Mouse (Mus musculus): ENCODE data around the gene Pde6g. TPM values are rescaled to one million over a fixed set of nuclear protein-coding genes. Genes with fewer than 3 reads are reported as not detected.

Pde6g gene
- total RNA-seq (2023): not detected

DNA sequence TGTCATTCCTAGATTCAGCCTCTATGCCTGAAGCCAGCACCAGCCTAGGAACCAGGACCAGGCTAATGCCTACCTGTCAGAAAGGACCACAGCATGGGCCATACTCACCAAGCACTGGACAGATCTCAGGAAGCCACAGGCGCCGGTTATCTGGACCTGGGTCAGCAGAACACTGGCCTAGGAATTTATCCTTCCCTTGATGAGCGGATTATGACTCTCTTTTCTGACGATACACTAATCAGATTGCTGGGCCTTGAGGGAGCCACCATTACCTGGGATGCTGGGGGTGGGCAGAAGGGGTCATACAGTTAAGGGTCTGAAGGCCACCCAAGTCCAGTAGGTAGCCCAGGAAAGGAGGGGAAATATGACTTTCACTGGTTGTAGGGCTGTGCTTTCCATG lies at the start of gene Pde6g:
TSS of gene Pde6g (minus strand) at position 195 of the 400 bp plus-strand sequence.

DNA sequence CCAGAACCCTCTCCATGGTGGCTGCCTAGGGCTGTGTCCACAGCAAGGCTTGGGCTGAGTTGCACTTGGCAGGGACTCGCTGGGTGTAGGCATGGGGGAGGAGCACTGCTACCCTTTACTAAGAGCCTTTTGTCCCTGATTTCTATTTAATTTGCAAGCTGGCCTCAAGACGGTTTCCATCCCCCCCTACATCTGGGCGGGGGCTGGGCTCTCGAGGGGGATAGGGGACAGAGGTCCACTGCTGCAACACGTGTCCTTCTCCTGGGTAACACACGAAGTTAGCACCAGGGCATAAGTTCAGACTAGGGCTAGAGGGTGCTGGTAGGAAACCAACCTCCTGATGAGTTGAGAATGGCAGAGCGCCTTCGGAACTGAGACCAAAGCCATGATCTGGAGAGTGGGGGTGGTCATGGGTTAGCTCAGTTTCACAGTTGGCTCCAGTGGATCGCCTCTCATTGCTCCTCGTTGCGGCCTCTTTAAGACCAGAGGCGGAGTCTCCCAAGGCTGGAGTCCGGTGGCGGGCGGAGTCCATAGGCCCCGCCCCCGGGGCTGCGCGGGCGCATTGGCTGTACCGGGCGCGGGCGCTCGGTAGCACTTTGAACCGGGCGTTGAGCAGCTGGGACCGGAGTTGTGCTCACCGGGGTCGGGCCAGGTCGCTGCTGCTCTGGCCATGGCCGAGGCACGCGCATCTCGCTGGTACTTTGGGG lies 38.2 kb upstream of the Pde6g start, which contains the start of gene Slc25a10:
TSS of gene Slc25a10 (plus strand) at position 524 of the 707 bp plus-strand sequence.

DNA sequence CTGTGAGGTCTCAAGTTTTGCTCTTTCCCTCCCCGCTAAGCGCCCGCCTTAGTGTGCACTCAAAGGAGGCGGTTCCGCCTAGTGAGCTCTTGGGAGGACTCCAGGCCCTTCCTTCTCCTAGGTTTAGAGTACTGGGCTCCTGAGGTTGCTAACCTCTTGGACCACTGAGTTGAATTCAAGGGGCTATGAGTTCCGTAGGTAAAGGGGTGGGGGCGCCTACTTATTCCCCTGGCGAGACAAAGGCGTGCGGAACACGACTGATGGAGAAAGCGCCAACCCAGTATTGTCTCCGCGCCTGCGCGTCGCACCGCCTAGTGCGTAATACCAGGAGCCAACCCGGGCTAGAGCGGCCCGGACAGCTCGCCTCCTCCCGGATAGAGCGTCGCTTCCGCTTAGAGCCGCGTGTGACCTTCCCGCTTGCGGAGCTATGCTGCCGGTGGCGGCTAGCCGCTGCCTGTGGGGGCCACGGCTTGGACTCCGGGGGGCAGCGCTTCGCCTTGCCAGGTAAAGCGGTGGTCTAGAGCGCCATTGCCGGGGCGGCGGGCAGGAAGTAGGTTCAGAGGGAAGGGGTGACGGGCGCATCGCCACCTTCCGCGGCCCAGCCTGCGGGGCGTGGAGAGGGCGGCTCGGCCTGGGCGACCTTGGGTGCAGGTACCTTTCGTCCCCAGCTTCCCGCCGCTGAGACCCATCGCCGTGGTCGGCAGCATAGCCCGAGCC lies 31.1 kb upstream of the Pde6g start, which contains the start of gene Mrpl12:
TSS of gene Mrpl12 (plus strand) at position 349 of the 717 bp plus-strand sequence.

DNA sequence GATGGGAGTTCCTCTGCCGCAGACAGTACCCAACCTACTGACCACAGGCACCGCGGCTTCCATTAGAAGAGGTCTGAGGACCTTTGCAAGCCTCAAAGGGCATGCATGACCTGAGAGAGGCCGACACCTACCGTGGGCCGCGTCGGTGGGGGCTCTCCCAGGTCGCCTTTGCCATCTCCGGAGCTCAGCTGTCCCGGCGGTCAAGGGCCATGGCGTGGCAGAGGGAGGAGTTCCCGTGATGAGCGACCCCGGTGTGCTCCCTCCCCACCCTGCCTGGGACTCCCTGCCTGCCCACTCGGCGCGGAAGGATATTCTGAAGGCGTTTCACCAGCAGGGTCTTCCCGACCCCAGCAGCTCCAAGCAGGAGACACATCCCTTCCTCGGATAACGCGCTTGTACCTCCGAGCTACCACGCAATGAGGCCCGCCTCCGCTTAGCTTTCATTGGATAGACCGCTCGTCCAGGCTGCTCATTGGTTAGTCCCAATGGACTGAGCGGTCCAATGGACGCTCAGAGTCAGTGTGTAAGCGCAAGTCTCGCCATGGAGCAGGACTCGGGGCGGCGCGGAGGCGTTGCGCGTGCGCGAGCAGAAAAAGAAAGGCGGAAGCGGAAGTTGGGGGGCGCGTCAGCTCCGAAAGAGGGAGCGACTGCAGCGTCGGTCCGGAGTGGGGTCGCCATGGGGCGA lies 13.9 kb upstream of the Pde6g start, which contains the start of gene Arl16:
TSS of gene Arl16 (minus strand) at position 557 of the 685 bp plus-strand sequence.

DNA sequence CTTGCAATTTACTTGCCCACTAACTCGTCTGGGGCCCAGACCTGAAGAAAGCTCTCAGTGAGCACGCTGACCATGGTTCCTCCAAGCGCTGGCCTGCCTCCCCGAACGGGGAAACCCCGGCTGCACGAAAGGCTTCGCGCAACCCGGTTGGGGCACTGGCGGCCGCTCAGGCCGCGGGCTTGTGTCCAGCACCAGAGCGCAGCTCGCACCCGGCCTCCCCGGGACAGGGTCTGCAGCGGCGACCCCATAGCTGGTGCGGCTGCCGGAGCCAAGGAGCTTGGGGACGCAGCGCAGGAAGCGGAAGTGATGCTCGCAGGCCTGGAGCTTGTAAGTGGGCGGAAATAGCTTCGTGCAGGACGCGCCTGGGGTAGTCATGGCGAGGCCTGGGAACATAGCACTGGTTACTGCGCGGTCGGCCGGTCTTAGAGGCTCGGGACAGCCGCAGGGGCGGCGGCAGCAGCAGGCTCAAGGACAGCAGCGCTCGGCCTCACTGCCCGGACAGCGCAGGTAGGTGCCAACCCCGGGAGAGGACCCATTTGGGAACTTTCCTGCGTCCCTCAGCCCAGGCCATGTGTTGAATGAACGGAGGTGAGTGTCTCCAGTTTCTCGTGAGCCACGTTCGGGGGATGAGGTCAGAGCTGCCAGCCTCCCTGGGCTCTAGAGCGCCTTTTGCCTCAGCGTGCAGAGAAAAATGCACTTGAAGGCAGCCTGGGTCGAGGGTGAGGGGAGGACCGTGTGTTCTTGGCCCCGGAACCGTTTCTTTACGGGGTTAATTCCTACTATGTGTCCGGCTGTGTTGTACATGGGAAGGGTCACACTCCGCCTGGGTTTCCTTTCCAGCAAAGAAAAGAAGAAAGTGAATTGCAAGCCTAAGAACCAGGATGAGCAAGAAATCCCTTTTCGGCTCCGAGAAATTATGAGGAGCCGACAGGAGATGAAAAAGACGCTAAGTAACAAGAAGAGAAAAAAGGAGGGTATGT lies 4.8 kb upstream of the Pde6g start, which contains the start of the genes Oxld1 and Ccdc137:
TSS of gene Oxld1 (minus strand) at position 297 of the 980 bp plus-strand sequence.
TSS of gene Ccdc137 (plus strand) at position 344 of the 980 bp plus-strand sequence.

DNA sequence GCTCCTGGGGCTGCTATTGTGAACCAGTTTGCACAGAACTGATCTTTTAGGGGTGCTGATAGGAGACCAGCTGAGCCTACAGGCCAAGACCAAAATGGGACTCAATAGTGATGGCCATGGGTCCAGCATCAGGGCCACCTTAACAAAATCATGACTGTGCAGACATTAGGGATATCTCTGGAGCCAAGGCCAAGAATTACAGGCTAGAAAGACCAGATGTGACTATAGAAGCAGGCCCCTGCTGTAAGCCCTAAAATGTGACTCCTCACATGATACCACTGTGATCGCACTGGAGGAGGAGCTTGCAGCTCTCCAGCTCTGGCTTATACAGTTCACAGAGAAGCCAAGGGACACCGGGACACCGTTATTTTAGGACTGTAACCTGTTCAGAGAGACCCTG lies 11.0 kb downstream of the Pde6g start, which contains the start of gene Tspan10:
TSS of gene Tspan10 (plus strand) at position 301 of the 400 bp plus-strand sequence.

DNA sequence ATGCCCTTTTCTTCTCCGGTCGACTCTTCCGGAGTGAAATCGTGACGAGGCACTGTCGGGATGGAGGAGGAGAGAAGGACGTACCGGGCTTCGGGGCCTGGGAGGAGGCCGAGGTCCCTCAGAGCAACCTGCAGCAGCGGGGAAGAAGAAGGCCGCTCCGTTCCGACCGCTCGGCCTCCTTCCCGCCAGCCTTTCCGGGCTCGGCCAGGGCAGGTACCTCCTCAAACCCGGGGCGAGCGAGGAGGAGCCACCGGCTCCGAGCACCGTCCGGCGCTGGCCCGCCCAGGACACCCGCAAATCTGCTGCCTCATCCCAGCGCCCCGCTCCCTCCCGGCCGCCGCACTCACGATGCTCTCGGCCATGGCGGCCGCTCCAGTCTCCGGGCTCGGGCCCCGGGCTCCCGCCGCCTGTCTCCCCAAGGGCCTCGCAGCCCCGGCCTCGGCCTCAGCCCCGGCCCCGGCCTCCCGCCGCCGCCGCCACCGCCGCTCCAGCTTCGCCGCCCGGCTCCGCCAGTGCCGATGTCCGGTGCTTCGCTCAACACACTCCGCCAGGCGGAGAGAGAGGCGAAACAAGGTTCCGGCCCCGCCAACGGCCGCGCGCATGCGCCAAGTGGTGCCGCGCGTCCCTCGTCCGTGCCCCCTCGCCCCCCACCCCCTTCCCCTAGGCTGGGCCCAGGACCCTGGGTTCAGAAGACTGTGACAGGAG lies 16.0 kb downstream of the Pde6g start, which contains the start of gene Nploc4:
TSS of gene Nploc4 (minus strand) at position 557 of the 705 bp plus-strand sequence.

Other genes starting within 250 kb of the Pde6g start
- 1 to 10 TPM; 4.0 to 5.5 TPM for gene Bahcc1, start 220.6 kb downstream of the Pde6g start, total RNA-seq (2023)
- gene Actg1, start 105.0 kb downstream of the Pde6g start, total RNA-seq (2023): 1,000 to 10,000 TPM; 3,512 to 3,572 TPM
- 1 to 10 TPM in 1 of 2 experiments, not detected in 1; 1.3 TPM for gene Fscn2, start 92.0 kb downstream of the Pde6g start, total RNA-seq (2023)
- gene Faap100, start 74.7 kb downstream of the Pde6g start, total RNA-seq (2023): 10 to 100 TPM; 14.7 to 20.0 TPM
- gene Nploc4, start 15.8 kb downstream of the Pde6g start, total RNA-seq (2023): 10 to 100 TPM; 46.4 to 49.1 TPM
- gene Tspan10, start 10.9 kb downstream of the Pde6g start, total RNA-seq (2023): under 1 TPM in 1 of 2 experiments, not detected in 1; 0.22 TPM
- gene Oxld1, start 4.6 kb upstream of the Pde6g start, total RNA-seq (2023): 1 to 10 TPM; 5.2 to 6.9 TPM
- 10 to 100 TPM in 1 of 2 experiments, 1 to 10 TPM in 1; 9.3 to 11.5 TPM for gene Ccdc137, start 4.6 kb upstream of the Pde6g start, total RNA-seq (2023)
- gene Arl16, start 14.1 kb upstream of the Pde6g start, total RNA-seq (2023): 1 to 10 TPM; 8.2 to 9.5 TPM
- 10 to 100 TPM; 15.7 to 20.7 TPM for gene Mrpl12, start 31.1 kb upstream of the Pde6g start, total RNA-seq (2023)
- gene Slc25a10, start 38.3 kb upstream of the Pde6g start, total RNA-seq (2023): 10 to 100 TPM; 12.5 to 13.2 TPM
- gene Gcgr, start 77.2 kb upstream of the Pde6g start, total RNA-seq (2023): not detected
- 10 to 100 TPM; 28.5 to 32.8 TPM for gene Mcrip1, start 96.2 kb upstream of the Pde6g start, total RNA-seq (2023)
- gene Ppp1r27, start 97.6 kb upstream of the Pde6g start, total RNA-seq (2023): not detected
- gene P4hb, start 119.8 kb upstream of the Pde6g start, total RNA-seq (2023): 100 to 1,000 TPM; 250 to 293 TPM
- 100 to 1,000 TPM; 404 to 468 TPM for gene Arhgdia, start 128.1 kb upstream of the Pde6g start, total RNA-seq (2023)
- gene Alyref, start 144.9 kb upstream of the Pde6g start, total RNA-seq (2023): 100 to 1,000 TPM; 129 to 148 TPM
- gene Anapc11, start 144.9 kb upstream of the Pde6g start, total RNA-seq (2023): 10 to 100 TPM; 51.5 to 52.9 TPM
- 1 to 10 TPM in 1 of 2 experiments, not detected in 1; 1.3 TPM for gene Npb, start 155.0 kb upstream of the Pde6g start, total RNA-seq (2023)
- gene Pcyt2, start 164.4 kb upstream of the Pde6g start, total RNA-seq (2023): 10 to 100 TPM; 33.2 to 34.6 TPM
- 100 to 1,000 TPM; 117 to 133 TPM for gene Sirt7, start 171.7 kb upstream of the Pde6g start, total RNA-seq (2023)
- 100 to 1,000 TPM; 143 to 148 TPM for gene Mafg, start 180.1 kb upstream of the Pde6g start, total RNA-seq (2023)
- 1 to 10 TPM; 1.3 to 2.7 TPM for gene Pycr1, start 190.3 kb upstream of the Pde6g start, total RNA-seq (2023)
- gene Myadml2, start 194.7 kb upstream of the Pde6g start, total RNA-seq (2023): not detected
- gene Notum, start 207.7 kb upstream of the Pde6g start, total RNA-seq (2023): 1 to 10 TPM in 1 of 2 experiments, not detected in 1; 1.8 TPM
- gene Aspscr1, start 219.5 kb upstream of the Pde6g start, total RNA-seq (2023): 10 to 100 TPM; 79.9 to 88.5 TPM